Mouse (Mus musculus) embryonic facial prominence, embryonic 14.5 days (tissue): ENCODE results near the gene Cisd1. TPM values are rescaled to one million over a fixed set of nuclear protein-coding genes. Genes with fewer than 3 reads are reported as not detected.

Experiments used
- ATAC-seq: fragments of 200-750 bp; cut with Nextera tagmentation; 2 replicates; pipeline ENCODE4 v1.8.0; 2017; ENCODE audit warnings: low read depth, moderate number of reproducible peaks, moderate TSS enrichment
- DNase-seq: peaks from one replicate; pipeline ENCODE4 v3.0.0-alpha.2; 2015; ENCODE audit warnings: low spot score
- H3K27ac ChIP-seq: fragments of 300-500 bp; sonication (generic); replicated peaks from 2 replicates; pipeline ENCODE4 v1.5.1; 2014; ENCODE audit warnings: low read depth, mild to moderate bottlenecking, low read length, moderate library complexity
- H3K27me3 ChIP-seq: fragments of 300-500 bp; sonication (generic); replicated peaks from 2 replicates; pipeline ENCODE4 v1.6.1; 2014; ENCODE audit warnings: low read length; ENCODE audit not compliant: control insufficient read depth, insufficient read depth
- H3K36me3 ChIP-seq: fragments of 300-500 bp; sonication (generic); 2 replicates; pipeline ENCODE4 v1.6.1; 2014; ENCODE audit warnings: low read length, mixed read lengths; ENCODE audit not compliant: control insufficient read depth, insufficient read depth
- H3K4me1 ChIP-seq: fragments of 300-500 bp; sonication (generic); 2 replicates; pipeline ENCODE4 v1.6.1; 2014; ENCODE audit warnings: antibody characterized with exemption, low read length; ENCODE audit not compliant: control insufficient read depth, insufficient read depth
- H3K4me2 ChIP-seq: fragments of 300-500 bp; sonication (generic); 2 replicates; pipeline ENCODE4 v1.6.1; 2014; ENCODE audit warnings: low read depth, mild to moderate bottlenecking, low read length, moderate library complexity, mixed read lengths
- H3K4me3 ChIP-seq: fragments of 300-500 bp; sonication (generic); 2 replicates; pipeline ENCODE4 v1.5.1; 2014; ENCODE audit warnings: low read depth, mild to moderate bottlenecking, low read length
- H3K9ac ChIP-seq: fragments of 300-500 bp; sonication (generic); 2 replicates; pipeline ENCODE4 v1.6.1; 2014; ENCODE audit warnings: low read depth, mild to moderate bottlenecking, low read length, moderate library complexity, mixed read lengths
- H3K9me3 ChIP-seq: fragments of 300-500 bp; sonication (generic); 2 replicates; pipeline ENCODE4 v1.6.1; 2016; ENCODE audit warnings: low read length; ENCODE audit not compliant: control insufficient read depth
- WGBS: fragments of 180-500 bp; shearing (Covaris S2); extraction: QIAGEN DNeasy Blood & Tissue Kit; methylation state at CpG from one replicate; pipeline ENCODE4 v1.1.7; 2014; 5-methylcytosine and 5-hydroxymethylcytosine counted together
- polyA plus RNA-seq: library from polyadenylated mRNA; unstranded; fragments of >200 nt; fragmentation: Nextera tagmentation; extraction: Ambion mirVana; gene quantifications from 2 replicates; pipeline ENCODE4 v1.2.1, GENCODE M21; 2014

The Cisd1 gene
- polyA plus RNA-seq, 1 experiment from 2014 or later, result 99.6 TPM

- ATAC-seq, result no peak
- no peaks in the 10 kb centered on the region for H3K36me3 ChIP-seq
- no peak for DNase-seq
- no peak overlapping the region for H3K9ac ChIP-seq
- H3K27ac ChIP-seq, result no peak overlapping the region
- 65% methylated on average over 6 of the region's 6 CpGs for WGBS
- no peaks in the 10 kb centered on the region for H3K4me1 ChIP-seq
- H3K4me3 ChIP-seq, result no peak overlapping the region
- H3K9me3 ChIP-seq, result no peaks in the 10 kb centered on the region
- H3K4me2 ChIP-seq, result no peak overlapping the region
- H3K27me3 ChIP-seq, result no peaks in the 10 kb centered on the region
These were observed 38.0 kb downstream of the Cisd1 start for GRCm38 (mm10) chr10:71306759-71307158.

- WGBS, result 25% methylated on average over 6 of the region's 6 CpGs
- H3K9ac ChIP-seq, result peak overlapping the region; percentile 25; the same call in 1 of the 2 replicates
- H3K36me3 ChIP-seq, result no peaks in the 10 kb centered on the region
- DNase-seq (peak; percentile 17), ATAC-seq (no peak)
- no peaks in the 10 kb centered on the region for H3K9me3 ChIP-seq
- H3K27ac ChIP-seq, result no peak overlapping the region
- peak overlapping the region; percentile 45 for H3K4me2 ChIP-seq
- H3K27me3 ChIP-seq, result no peaks in the 10 kb centered on the region
- peak overlapping the region; percentile 20; the same call in 1 of the 2 replicates for H3K4me3 ChIP-seq
- H3K4me1 ChIP-seq, result no peaks in the 10 kb centered on the region
These were observed 38.6 kb downstream of the Cisd1 start for GRCm38 (mm10) chr10:71306190-71306589.

GRCm38 (mm10) chr10:71302490-71302889 lies 42.3 kb downstream of the Cisd1 start:
- Histone ChIP-seq H3K27me3 (no peaks in the 10 kb centered on the region), H3K4me2 (no peak overlapping the region), H3K27ac (no peak overlapping the region), H3K4me1 (no peaks in the 10 kb centered on the region), H3K4me3 (no peak overlapping the region), H3K9ac (no peak overlapping the region), H3K36me3 (no peaks in the 10 kb centered on the region), H3K9me3 (no peaks in the 10 kb centered on the region)
- 21% methylated on average over 5 of the region's 5 CpGs for WGBS
- no peak for ATAC-seq
- DNase-seq, result peak; percentile 45

GRCm38 (mm10) chr10:71300161-71300560 lies 44.6 kb downstream of the Cisd1 start:
- 84% methylated on average over 16 of the region's 16 CpGs for WGBS
- DNase-seq, result no peak

GRCm38 (mm10) chr10:71293245-71293644 lies 51.5 kb downstream of the Cisd1 start:
- H3K27me3 ChIP-seq, result no peaks in the 10 kb centered on the region
- DNase-seq (no peak), ATAC-seq (no peak)

More at GRCm38 (mm10) chr10:71300161-71300560, 44.6 kb downstream of the Cisd1 start:
- Histone ChIP-seq H3K4me3 (no peak overlapping the region), H3K27ac (no peak overlapping the region), H3K36me3 (no peaks in the 10 kb centered on the region), H3K4me1 (no peaks in the 10 kb centered on the region), H3K27me3 (no peaks in the 10 kb centered on the region), H3K9ac (no peak overlapping the region), H3K4me2 (no peak overlapping the region), H3K9me3 (no peaks in the 10 kb centered on the region)
- ATAC-seq, result no peak

GRCm38 (mm10) chr10:71292254-71292653 lies 52.5 kb downstream of the Cisd1 start:
- DNase-seq (peak; percentile 89), ATAC-seq (peak; percentile 94)
- Histone ChIP-seq H3K36me3 (no peaks in the 10 kb centered on the region), H3K9me3 (no peaks in the 10 kb centered on the region), H3K27ac (no peak overlapping the region), H3K4me1 (0 out of 2 replicates have a peak, but pooled peaks cover 2% of the 10 kb centered on the region), H3K9ac (no peak overlapping the region), H3K27me3 (no peaks in the 10 kb centered on the region), H3K4me3 (no peak overlapping the region), H3K4me2 (peak overlapping the region; percentile 35; the same call in 1 of the 2 replicates)
- 22% methylated on average over 3 of the region's 11 CpGs for WGBS

More at GRCm38 (mm10) chr10:71293245-71293644, 51.5 kb downstream of the Cisd1 start:
- Histone ChIP-seq H3K4me1 (0 out of 2 replicates have a peak, but pooled peaks cover 2% of the 10 kb centered on the region), H3K4me2 (no peak overlapping the region), H3K4me3 (no peak overlapping the region), H3K27ac (no peak overlapping the region), H3K9me3 (no peaks in the 10 kb centered on the region), H3K36me3 (no peaks in the 10 kb centered on the region), H3K9ac (no peak overlapping the region)
- WGBS, result 50% methylated on average over 4 of the region's 4 CpGs

- no peak overlapping the region for H3K4me3 ChIP-seq
- peak; percentile 28 for ATAC-seq
These were observed 53.0 kb downstream of the Cisd1 start for GRCm38 (mm10) chr10:71291801-71292200.

GRCm38 (mm10) chr10:71291179-71291661 lies 53.5 kb downstream of the Cisd1 start:
- Histone ChIP-seq H3K4me1 (0 out of 2 replicates have a peak, but pooled peaks cover 2% of the 10 kb centered on the region), H3K9me3 (no peaks in the 10 kb centered on the region), H3K27ac (no peak overlapping the region), H3K27me3 (no peaks in the 10 kb centered on the region), H3K9ac (no peak overlapping the region), H3K36me3 (no peaks in the 10 kb centered on the region), H3K4me2 (no peak overlapping the region), H3K4me3 (no peak overlapping the region)
- DNase-seq (peak; percentile 19), ATAC-seq (no peak)
- WGBS, result 7% methylated on average over 3 of the region's 3 CpGs

More at GRCm38 (mm10) chr10:71291801-71292200, 53.0 kb downstream of the Cisd1 start:
- DNase-seq, result no peak
- WGBS, result 17% methylated on average over 4 of the region's 4 CpGs
- Histone ChIP-seq H3K4me2 (peak overlapping the region; percentile 35; the same call in 1 of the 2 replicates), H3K27ac (no peak overlapping the region), H3K36me3 (no peaks in the 10 kb centered on the region), H3K27me3 (no peaks in the 10 kb centered on the region), H3K9ac (no peak overlapping the region), H3K4me1 (0 out of 2 replicates have a peak, but pooled peaks cover 2% of the 10 kb centered on the region), H3K9me3 (no peaks in the 10 kb centered on the region)

GRCm38 (mm10) chr10:71285126-71285580 lies 59.6 kb downstream of the Cisd1 start, which contains the start of gene Ube2d1:
Ube2d1 (minus strand) TSS chr10:71285262.
- peak within 1 kb of the TSS; percentile 78 for H3K4me2 ChIP-seq
- peak within 1 kb of the TSS; percentile 94 for H3K9ac ChIP-seq
- H3K27me3 ChIP-seq, result no peaks in the 10 kb centered on the region
- no peaks in the 10 kb centered on the region for H3K9me3 ChIP-seq
- peak; percentile 91 for DNase-seq
- WGBS, result 0% methylated on average over 14 of the region's 50 CpGs
- peak within 1 kb of the TSS; percentile 67 for H3K27ac ChIP-seq
- H3K4me3 ChIP-seq, result peak within 1 kb of the TSS; percentile 96
- peaks cover 17% of the 10 kb centered on the region; the same call in 1 of the 2 replicates for H3K4me1 ChIP-seq
- ATAC-seq, result peak; percentile 95
- H3K36me3 ChIP-seq, result no peaks in the 10 kb centered on the region
